Mouse (Mus musculus): ENCODE results near the gene Upk3bl. TPM values are rescaled to one million over a fixed set of nuclear protein-coding genes. Genes with fewer than 3 reads are reported as not detected.
"Not testable (repeated sequence)": the region's sequence is repeated elsewhere in the genome, so short reads cannot be mapped to it uniquely, and the experiment has no call there.

Gene Upk3bl
- polyA plus RNA-seq, 1 experiment, result not detected

DNA sequence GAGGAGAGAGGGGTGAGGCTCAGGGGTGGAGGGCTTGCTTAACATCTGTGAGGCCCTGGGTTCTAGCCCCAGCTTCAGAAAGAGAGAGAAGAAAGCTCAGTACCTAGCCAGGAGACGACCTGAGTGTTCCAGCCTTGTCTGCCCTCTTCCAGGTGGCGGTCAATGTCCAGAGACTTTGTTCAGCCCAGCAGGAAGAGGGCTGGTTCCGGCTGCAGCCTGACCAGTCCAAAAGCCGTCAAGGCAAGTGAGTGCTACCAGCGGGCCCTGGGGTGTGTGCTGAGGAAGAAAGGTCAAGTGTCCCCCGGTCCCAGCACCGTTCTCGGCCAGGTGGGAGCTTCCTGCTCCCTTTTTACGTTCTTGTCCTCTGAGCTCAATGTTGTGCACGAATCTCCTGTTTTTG is 44.2 kb downstream of the Upk3bl start:
- Histone ChIP-seq H3K36me3 (replicated peaks; ENCODE audit: low read length) (no peaks in the 10 kb centered on the region), H3K27me3 (replicated peaks) (peaks cover 31% of the 10 kb centered on the region), H3K9me3 (no peaks in the 10 kb centered on the region), H3K4me1 (peaks cover 47% of the 10 kb centered on the region), H3K4me3 (replicated peaks) (no peak overlapping the region)
- TF ChIP-seq GATA1 (IDR thresholded peaks at IDR 0.05; ENCODE audit: borderline replicate concordance, low read length), result no peak
- no peak for TF ChIP-seq FLI1 (IDR thresholded peaks at IDR 0.05; ENCODE audit: low read length)

- Histone ChIP-seq H3K27me3 (replicated peaks) (peaks cover 16% of the 10 kb centered on the region), H3K4me3 (replicated peaks) (peak overlapping the region; percentile 92), H3K36me3 (replicated peaks; ENCODE audit: low read length) (peaks cover 10% of the 10 kb centered on the region), H3K9me3 (peaks cover 6% of the 10 kb centered on the region), H3K4me1 (peaks cover 32% of the 10 kb centered on the region)
- no peak for TF ChIP-seq GATA1 (IDR thresholded peaks at IDR 0.05; ENCODE audit: borderline replicate concordance, low read length)
- TF ChIP-seq FLI1 (IDR thresholded peaks at IDR 0.05; ENCODE audit: low read length), result no peak
Observed at GRCm38 (mm10) chr5:136102099-136102820, 48.0 kb downstream of the Upk3bl start.

GRCm38 (mm10) chr5:136104511-136104910 is 50.2 kb downstream of the Upk3bl start:
- no peak overlapping the region for H3K4me3 ChIP-seq (replicated peaks)
- peaks cover 8% of the 10 kb centered on the region for H3K27me3 ChIP-seq (replicated peaks)
- H3K36me3 ChIP-seq (replicated peaks; ENCODE audit: low read length), result peaks cover 10% of the 10 kb centered on the region
- peaks cover 6% of the 10 kb centered on the region for H3K9me3 ChIP-seq
- TF ChIP-seq GATA1 (IDR thresholded peaks at IDR 0.05; ENCODE audit: borderline replicate concordance, low read length), result no peak
- TF ChIP-seq FLI1 (IDR thresholded peaks at IDR 0.05; ENCODE audit: low read length), result no peak
- peaks cover 53% of the 10 kb centered on the region for H3K4me1 ChIP-seq

- Histone ChIP-seq H3K27me3 (replicated peaks) (peaks cover 5% of the 10 kb centered on the region), H3K9me3 (peaks cover 6% of the 10 kb centered on the region)
- TF ChIP-seq GATA1 (IDR thresholded peaks at IDR 0.05; ENCODE audit: borderline replicate concordance, low read length) (no peak), FLI1 (IDR thresholded peaks at IDR 0.05; ENCODE audit: low read length) (no peak)
Observed at GRCm38 (mm10) chr5:136108486-136108885, 54.2 kb downstream of the Upk3bl start.

GRCm38 (mm10) chr5:136109042-136109441 is 54.8 kb downstream of the Upk3bl start:
- H3K36me3 ChIP-seq (replicated peaks; ENCODE audit: low read length), result peaks cover 6% of the 10 kb centered on the region
- H3K27me3 ChIP-seq (replicated peaks), result peaks cover 5% of the 10 kb centered on the region
- H3K9me3 ChIP-seq, result peaks cover 6% of the 10 kb centered on the region
- H3K4me1 ChIP-seq, result peaks cover 37% of the 10 kb centered on the region
- TF ChIP-seq FLI1 (IDR thresholded peaks at IDR 0.05; ENCODE audit: low read length), result no peak
- TF ChIP-seq GATA1 (IDR thresholded peaks at IDR 0.05; ENCODE audit: borderline replicate concordance, low read length), result no peak
- H3K4me3 ChIP-seq (replicated peaks), result peak overlapping the region; percentile 69

More at GRCm38 (mm10) chr5:136108486-136108885, 54.2 kb downstream of the Upk3bl start:
- Histone ChIP-seq H3K4me1 (peaks cover 37% of the 10 kb centered on the region), H3K4me3 (replicated peaks) (no peak overlapping the region), H3K36me3 (replicated peaks; ENCODE audit: low read length) (peaks cover 10% of the 10 kb centered on the region)

- not testable (repeated sequence) for H3K27me3 ChIP-seq (replicated peaks)
Observed at GRCm38 (mm10) chr5:136113546-136113945, 59.3 kb downstream of the Upk3bl start.

More at GRCm38 (mm10) chr5:136113546-136113945, 59.3 kb downstream of the Upk3bl start:
- not testable (repeated sequence) for H3K36me3 ChIP-seq (replicated peaks; ENCODE audit: low read length); H3K9me3 ChIP-seq; H3K4me3 ChIP-seq (replicated peaks)
- peaks cover 48% of the 10 kb centered on the region for H3K4me1 ChIP-seq

Other genes with a start within 250 kb of the Upk3bl start
- 0.13 and 1.9 TPM in 2 replicates for gene Srrm3, start 247.6 kb upstream of the Upk3bl start, polyA plus RNA-seq (2012; ENCODE audit: insufficient read depth, low replicate concordance)
- 0.79 TPM in 1 of 2 replicates, not detected in the other for gene Hspb1, start 166.6 kb upstream of the Upk3bl start, polyA plus RNA-seq (2012; ENCODE audit: insufficient read depth, low replicate concordance)
- 121 and 148 TPM in 2 replicates for gene Ywhag, start 119.9 kb upstream of the Upk3bl start, polyA plus RNA-seq (2012; ENCODE audit: insufficient read depth, low replicate concordance)
- 5.0 and 13.7 TPM in 2 replicates for gene Ssc4d, start 80.0 kb upstream of the Upk3bl start, polyA plus RNA-seq (2012; ENCODE audit: insufficient read depth, low replicate concordance)
- not detected in 2 replicates for gene Zp3, start 74.4 kb upstream of the Upk3bl start, polyA plus RNA-seq (2012; ENCODE audit: insufficient read depth, low replicate concordance)
- gene Dtx2, start 59.7 kb upstream of the Upk3bl start, polyA plus RNA-seq (2012; ENCODE audit: insufficient read depth, low replicate concordance), result 23.7 and 30.1 TPM in 2 replicates
- 0.06 TPM in 1 of 2 replicates, not detected in the other for gene Upk3b, start 16.0 kb upstream of the Upk3bl start, polyA plus RNA-seq (2012; ENCODE audit: insufficient read depth, low replicate concordance)
- gene Rasa4, start 29.4 kb downstream of the Upk3bl start, polyA plus RNA-seq (2012; ENCODE audit: insufficient read depth, low replicate concordance), result 4.4 and 18.1 TPM in 2 replicates
- 14.7 and 91.2 TPM in 2 replicates for gene Polr2j, start 62.1 kb downstream of the Upk3bl start, polyA plus RNA-seq (2012; ENCODE audit: insufficient read depth, low replicate concordance)
- gene Lrwd1, start 81.6 kb downstream of the Upk3bl start, polyA plus RNA-seq (2012; ENCODE audit: insufficient read depth, low replicate concordance), result 47.2 and 54.5 TPM in 2 replicates
- gene Alkbh4, start 81.7 kb downstream of the Upk3bl start, polyA plus RNA-seq (2012; ENCODE audit: insufficient read depth, low replicate concordance), result 37.3 and 77.1 TPM in 2 replicates
- gene Orai2, start 116.2 kb downstream of the Upk3bl start, polyA plus RNA-seq (2012; ENCODE audit: insufficient read depth, low replicate concordance), result 23.2 and 25.7 TPM in 2 replicates
- 19.4 and 67.8 TPM in 2 replicates for gene Prkrip1, start 144.5 kb downstream of the Upk3bl start, polyA plus RNA-seq (2012; ENCODE audit: insufficient read depth, low replicate concordance)
- gene Sh2b2, start 192.1 kb downstream of the Upk3bl start, polyA plus RNA-seq (2012; ENCODE audit: insufficient read depth, low replicate concordance), result 10.7 and 17.8 TPM in 2 replicates

Data from megakaryocyte, embryonic 14.5 days (primary cell).